Mouse (Mus musculus) testis, postnatal 14 days (tissue): ENCODE measurements at regions not wholly inside any gene's neighbourhood (a gene's known extent, or its start where the extent isn't known, plus 50 kb on each side); places are given as distances from the start of the nearest gene placed in this dataset.

Experiments used
- DNase-seq: peaks from one replicate; pipeline ENCODE4 v3.0.0; 2021; ENCODE audit warnings: low spot score

GRCm38 (mm10) chr11:10429291-10429690, 684.7 kb upstream of the Vwc2 start:
- no peak for DNase-seq

GRCm38 (mm10) chr11:10477341-10478070, 636.5 kb upstream of the Vwc2 start:
- no peak for DNase-seq

GRCm38 (mm10) chr11:10481007-10481698, 632.9 kb upstream of the Vwc2 start:
- no peak for DNase-seq

- no peak for DNase-seq
These were observed 630.0 kb upstream of the Vwc2 start for GRCm38 (mm10) chr11:10484011-10484410.

DNA sequence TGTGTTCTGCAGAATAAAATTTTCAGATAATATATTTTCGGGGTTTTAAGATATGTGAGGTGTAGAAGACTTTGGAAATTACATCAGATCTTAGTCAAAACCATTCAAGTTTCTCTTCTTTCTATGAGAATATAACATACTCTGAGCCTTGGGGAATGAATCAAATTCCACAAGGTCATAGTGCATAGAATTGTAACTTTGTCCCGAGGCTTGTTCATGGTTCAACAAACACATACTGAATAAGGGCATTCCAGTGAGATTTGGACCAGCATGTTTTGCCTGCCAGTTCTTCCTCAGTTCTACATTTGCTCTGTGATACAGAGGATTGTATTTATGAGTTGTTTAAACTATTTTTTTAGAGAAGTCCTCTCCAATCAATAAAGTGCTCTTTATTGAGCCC, 616.6 kb upstream of the Vwc2 start:
- no peak for DNase-seq

DNA sequence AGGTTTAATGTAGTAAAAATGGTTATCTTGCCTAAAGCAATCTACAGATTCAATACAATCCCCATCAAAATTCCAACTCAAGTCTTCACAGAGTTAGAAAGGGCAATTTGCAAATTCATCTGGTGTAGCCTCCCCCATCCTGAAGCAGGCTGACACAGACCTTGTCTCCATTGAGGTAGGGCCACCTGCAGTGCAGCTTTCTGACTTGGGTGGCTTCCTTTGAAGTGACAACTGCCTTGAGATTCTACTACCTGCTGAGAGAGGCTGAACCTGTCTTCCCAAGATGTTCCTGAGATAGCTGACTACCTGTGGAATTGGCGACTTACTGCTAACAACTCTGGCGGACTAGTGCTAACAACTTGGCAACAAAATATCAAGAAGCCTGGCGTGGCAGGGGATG, 602.8 kb upstream of the Vwc2 start:
- peak; percentile 5 for DNase-seq
